Comparison of ENCODE assay signal across 8 mouse cellular contexts in the genomic region with DNA sequence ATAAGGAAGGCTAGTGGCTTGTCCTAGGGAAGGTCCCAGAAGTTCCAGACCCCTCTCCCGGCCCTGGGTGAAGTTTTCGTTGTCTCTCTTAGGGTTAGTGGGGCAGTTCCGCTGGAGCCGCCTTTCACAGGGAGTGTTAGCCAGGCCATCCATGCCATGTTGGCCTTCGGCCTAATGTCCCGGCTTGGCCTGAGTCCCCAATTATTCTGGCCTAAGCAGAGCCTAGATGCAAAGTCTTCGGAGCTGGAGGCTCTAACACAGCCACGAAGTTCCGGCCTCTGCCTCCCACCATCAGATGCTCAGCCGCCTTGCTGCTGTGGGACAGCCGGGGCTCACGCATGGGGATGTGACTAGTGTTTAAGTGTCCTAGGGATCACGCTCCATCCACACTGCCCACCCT. TPM values are rescaled to one million over a fixed set of nuclear protein-coding genes. Genes with fewer than 3 reads are reported as not detected.
DNase-seq lines count a peak whose midpoint lies in the region.

No protein-coding gene starts in this region.

- peak; percentile 35 for DNase-seq in embryo, embryonic 11 days
- DNase-seq in embryo, embryonic 10 days (ENCODE audit: low spot score), result no peak
- peak; percentile 67 for DNase-seq in adrenal gland, adult 2 months
- DNase-seq in heart, adult 9 months (ENCODE audit: low spot score in 2 of 2), result peak; percentile 63 to 70
- peak; percentile 76 for DNase-seq in kidney, adult 9 months
- peak; percentile 57 for DNase-seq in lung, postnatal 14 days
- DNase-seq in c-Kit-positive CD71-positive TER-119-positive erythroid progenitor cells, embryonic 14.5 days (ENCODE audit: low spot score), result no peak
- no peak for DNase-seq in spleen, adult 12 weeks (ENCODE audit: low spot score)

RNA-seq across cellular contexts. Expression of gene Rhoc, which starts 1.6 kb away (rescaled TPM):
- total RNA-seq in adrenal gland, adult 2 months (2021), result 100 to 1,000 TPM; 128 to 132 TPM
- polyA plus RNA-seq in adrenal gland, adult 2 months (2012; rRNA removed), result 61.3 and 69.7 TPM in 2 replicates

RNA-seq across cellular contexts. Expression of gene Fam19a3, which starts 8.2 kb away (rescaled TPM):
- 1 to 10 TPM in 1 of 2 experiments, under 1 TPM in 1; 0.43 to 1.3 TPM for total RNA-seq in adrenal gland, adult 2 months (2021)
- 0.46 and 2.1 TPM in 2 replicates for polyA plus RNA-seq in adrenal gland, adult 2 months (2012; rRNA removed)

RNA-seq across cellular contexts. Expression of gene Ppm1j, which starts 9.0 kb away (rescaled TPM):
- 10 to 100 TPM in 1 of 2 experiments, 1 to 10 TPM in 1; 5.0 to 13.1 TPM for total RNA-seq in adrenal gland, adult 2 months (2021)
- 11.6 and 12.2 TPM in 2 replicates for polyA plus RNA-seq in adrenal gland, adult 2 months (2012; rRNA removed)

RNA-seq across cellular contexts. Expression of gene Mov10, which starts 28.5 kb away (rescaled TPM):
- 10 to 100 TPM; 16.7 to 18.9 TPM for total RNA-seq in adrenal gland, adult 2 months (2021)
- 13.2 and 15.3 TPM in 2 replicates for polyA plus RNA-seq in adrenal gland, adult 2 months (2012; rRNA removed)

Comparison
In these comparisons a context has a peak if more than half of its experiments do, and no peak if none do; other contexts are left out.
1. DNase-seq: peak in embryo, embryonic 11 days (single experiment), adrenal gland, adult 2 months (single experiment), heart, adult 9 months (2 of 2), kidney, adult 9 months (single experiment) and lung, postnatal 14 days (single experiment); none in embryo, embryonic 10 days (single experiment), c-Kit-positive CD71-positive TER-119-positive erythroid progenitor cells, embryonic 14.5 days (single experiment) and spleen, adult 12 weeks (single experiment).